Mouse (Mus musculus) CH12F3 (cell line): Measurements from ENCODE around the gene Cpne4.

Experiments used
- in situ Hi-C: fragments of 300-500 bp; cut with MboI; formaldehyde crosslinking; loops from 2 replicates; pipeline ENCODE4 v1.14.3; 2020; ENCODE audit warnings: low sequenced_read_pairs

Cpne4 gene

DNA sequence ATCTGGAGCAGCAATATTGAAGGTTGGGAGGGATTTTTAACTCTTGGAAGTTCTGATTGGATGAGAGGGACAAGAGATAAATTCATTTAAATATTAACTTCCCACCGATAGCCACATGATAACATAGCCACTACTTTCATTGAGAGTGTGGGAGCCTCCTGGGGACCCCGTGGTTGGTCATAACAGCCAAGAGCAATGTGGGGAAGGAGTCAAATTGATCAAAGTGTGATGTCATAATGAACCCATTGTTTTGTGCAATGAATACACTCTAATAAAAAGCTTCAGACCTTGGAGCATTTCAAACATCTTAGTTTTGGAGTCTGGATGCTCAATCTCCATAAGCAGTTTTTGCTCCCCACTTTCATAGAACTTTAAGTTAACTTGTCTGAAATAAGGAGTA, at the start of gene Cpne4:
Gene Cpne4, plus strand, starts transcription at position 301 of the 400 bp plus-strand sequence.
- in situ Hi-C loops: no loop called here

DNA sequence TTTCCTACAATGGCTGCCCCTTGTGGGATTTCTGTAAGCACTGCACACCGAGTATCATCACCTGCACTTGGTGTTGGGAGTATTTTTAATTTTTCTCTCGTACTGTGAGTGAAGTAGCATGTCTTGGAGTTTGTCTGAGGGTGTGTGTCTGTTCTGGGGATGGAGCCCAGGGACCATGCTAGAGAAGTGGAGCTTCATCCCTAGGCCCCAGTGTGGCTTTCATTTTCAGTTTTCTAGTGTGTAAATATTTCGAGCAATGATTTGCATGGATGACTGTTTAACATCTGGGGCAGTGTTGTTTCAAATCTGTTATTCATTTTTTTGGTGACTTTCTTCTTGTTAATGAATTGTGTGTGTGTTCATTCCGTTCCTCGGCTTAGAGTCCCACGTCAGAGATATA, 31.9 kb upstream of the Cpne4 start:
- in situ Hi-C loops: no loop called here

DNA sequence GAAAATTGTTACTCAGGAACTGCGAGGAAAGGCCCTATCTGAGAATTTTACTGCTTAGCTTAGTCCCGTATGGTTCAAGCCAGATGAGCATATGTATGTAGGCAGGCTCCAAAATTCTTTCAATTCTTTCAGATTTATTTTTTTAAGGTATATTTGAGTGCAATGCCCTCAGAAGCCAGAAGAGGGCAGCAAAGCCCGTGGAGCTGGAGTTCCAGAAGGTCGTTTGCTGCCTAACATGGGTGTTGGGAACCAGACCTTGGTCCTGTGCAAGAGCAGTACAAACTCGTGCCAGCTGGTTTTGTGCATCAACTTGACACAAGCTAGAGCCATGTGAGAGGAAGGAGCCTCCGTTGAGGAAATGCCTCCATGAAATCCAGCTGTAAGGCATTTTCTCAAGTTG, 11.6 kb upstream of the Cpne4 start:
- in situ Hi-C loops: no loop called here

DNA sequence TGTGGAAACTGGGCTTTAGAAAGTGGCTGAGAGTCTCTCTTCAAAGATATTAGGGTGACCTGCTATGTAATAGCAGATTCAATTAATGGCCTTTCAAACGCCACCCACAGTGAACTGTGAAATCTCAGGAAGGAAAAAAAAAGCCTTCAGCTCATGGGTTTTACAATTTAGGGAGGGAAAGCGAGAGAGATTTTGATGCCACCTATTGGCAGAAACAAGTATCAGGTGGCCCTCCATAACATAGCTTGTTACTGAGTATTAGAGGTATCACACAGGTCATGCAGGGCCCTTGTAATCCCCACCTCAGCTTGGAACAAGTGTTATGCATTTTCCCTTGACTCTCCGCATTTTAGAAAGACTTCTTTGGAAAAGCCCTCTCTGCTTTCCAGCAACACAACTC, 18.7 kb downstream of the Cpne4 start:
- in situ Hi-C loops: no loop called here

DNA sequence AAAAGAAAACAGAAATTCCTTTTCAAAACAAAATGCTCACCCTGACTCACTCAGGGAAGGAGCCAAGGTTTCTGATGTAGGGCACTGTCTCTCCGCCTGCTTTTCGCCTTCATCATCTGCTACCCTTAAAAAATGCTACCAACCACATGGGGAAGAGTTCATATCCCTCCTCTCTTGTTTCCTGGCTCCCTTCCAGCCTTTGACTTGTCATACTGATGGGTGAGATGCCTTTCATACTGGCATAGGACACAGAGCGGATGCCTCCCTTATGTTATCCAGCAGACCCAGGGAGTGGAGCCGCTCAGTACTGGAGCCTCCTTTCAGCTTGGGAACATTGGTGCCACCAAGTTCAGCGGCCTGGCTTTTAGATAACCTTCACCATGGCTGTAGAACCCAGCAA, 19.4 kb downstream of the Cpne4 start:
- in situ Hi-C loops: no loop called here

DNA sequence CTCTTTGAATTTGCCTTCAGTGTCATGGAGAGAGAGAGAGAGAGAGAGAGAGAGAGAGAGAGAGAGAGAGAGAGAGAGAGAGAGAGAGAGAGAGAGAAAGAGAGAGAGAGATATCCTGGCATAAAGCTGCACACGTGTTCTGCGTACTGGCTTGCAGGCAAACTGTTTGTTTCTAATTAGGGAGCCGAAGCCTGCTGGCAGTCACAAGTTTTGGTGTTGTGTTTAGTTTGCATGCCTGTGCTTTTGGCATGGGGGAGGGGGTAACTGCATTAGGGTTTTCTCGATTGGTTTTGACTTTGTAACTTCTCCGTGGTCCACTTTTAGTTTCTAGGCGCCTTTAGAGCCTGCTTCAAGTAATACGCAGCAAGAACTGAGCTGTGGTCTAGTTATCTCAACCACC, 20.0 kb downstream of the Cpne4 start:
- in situ Hi-C loops: no loop called here

DNA sequence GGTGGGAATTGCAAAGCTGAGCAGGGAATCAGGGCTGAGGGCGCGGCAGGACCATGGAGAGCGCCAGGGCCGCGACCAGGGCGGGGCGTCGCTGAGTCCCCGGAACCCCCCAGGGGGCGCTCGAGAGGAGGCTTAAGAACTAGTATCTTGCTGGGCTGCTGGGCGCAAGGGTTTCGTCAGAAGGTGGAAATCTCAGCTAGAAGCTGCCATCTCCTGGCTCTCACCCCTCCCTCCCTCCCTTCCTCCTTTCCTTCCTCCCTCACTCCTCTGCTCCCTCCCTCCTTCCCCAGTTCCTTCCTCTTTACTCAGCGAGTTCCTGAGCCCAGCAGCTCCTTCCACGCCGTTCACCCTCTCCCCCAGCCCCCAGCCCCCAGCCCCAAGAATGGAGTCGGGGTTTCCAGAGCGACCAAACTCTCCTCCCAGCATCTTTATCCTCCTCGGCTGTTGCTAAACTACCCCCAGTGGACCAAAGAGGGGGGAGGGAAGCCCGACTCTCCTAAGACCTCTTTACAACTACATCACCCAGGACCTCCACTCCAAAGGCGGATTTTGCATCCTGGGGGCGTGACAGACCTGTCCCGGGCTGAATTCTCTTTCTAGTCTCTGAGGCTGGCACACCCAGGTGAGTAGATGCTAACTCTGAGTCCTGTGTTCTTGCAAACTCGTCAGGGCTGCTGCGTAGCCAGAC, 22.5 kb downstream of the Cpne4 start:
- in situ Hi-C loops: no loop called here

DNA sequence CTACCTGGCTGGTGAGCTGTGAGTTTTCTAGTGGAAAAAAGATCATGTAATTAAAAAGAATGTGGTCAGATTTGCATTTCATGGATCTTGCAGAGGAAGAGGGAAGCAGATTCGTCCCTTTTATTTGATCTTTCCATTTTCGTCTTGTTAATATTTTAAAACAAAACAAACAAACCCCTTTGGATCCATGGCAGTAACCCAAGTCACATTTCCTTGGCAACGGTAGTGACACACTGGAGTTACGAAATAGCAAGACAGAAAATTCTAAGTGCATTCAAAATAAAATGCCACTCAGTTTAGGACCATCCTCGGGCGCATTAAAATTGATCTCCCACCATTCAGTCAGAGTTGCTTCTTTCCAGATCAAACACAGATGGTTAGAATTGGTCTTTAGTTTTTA, 25.8 kb downstream of the Cpne4 start:
- in situ Hi-C loops: no loop called here

DNA sequence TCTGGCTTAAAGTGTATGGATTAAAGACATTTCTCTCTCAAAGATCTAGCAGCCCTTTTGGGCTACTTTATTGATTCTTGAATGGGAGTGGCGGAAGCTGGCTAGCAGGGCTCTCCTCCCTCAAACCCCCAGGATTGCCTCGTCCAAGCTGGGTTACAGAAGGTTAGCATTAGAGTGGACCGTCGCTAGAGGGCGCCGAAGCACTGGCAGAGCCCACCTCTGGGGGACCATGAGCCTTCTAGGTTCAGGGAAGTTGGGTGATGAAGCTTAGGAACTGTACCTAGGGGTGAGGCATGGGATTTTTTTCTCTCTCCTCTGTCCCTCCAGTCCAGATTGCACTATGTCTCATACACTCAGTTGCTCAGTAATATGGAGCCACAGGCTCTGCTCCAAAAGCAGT, 27.4 kb downstream of the Cpne4 start:
- in situ Hi-C loops: no loop called here

DNA sequence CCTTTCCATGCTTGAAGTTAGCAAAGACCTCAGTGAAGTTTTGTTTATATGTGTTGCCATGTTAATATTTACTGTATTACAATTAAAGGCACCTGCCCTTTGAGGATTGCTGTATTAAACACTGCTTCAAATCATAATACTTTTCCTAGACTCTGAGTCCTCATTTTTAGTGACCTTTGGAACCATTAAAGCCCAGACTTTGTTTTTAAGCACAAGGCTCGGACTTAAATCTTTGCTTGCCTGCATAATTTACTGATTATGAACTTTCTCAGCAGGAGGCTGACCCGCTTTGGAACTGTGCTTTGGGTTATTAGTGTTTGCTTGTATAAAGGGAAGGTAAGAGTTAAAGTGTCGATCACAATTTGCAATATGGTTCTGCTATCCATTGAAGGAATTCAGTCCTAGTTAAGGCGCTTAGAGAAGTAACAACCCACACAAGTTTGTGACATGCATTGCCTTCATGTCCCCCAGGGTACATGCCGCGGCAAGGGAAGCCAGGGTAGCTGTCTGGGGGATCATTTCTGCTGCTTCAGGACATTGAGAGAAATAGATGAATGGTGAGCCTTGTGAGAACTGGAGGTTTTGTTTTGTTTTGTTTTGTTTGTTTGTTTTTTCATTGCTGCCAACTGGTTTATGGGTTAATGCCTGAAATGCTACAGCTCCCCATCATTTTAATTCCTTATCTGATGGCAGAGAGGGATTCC, 35.0 kb downstream of the Cpne4 start:
- in situ Hi-C loops: loop anchor here (25.0 kb wide), 1 partner anchor 805 kb away; the partner anchor contains the start of genes Aste1 and Nek11

DNA sequence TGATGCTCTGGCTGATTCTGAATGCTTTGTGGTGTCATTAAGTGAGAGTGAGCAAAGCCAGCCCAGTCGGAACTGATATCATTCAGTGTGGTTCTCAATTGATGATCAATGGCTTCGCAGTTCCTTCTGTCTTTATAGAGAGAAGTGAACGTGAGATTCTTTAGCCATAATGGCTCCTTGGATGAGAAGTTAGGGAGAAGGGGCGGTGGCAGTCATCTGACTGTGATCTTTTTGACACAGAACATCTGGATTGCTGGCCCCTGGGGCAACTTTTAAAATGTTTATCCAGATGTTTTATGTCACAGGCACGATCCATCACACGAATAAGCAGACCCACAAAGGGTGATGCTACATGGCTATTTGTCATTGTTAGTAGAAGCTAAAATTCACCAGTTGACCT, 35.6 kb downstream of the Cpne4 start:
- in situ Hi-C loops: loop anchor here (25.0 kb wide), 1 partner anchor 805 kb away; the partner anchor contains the start of genes Aste1 and Nek11

DNA sequence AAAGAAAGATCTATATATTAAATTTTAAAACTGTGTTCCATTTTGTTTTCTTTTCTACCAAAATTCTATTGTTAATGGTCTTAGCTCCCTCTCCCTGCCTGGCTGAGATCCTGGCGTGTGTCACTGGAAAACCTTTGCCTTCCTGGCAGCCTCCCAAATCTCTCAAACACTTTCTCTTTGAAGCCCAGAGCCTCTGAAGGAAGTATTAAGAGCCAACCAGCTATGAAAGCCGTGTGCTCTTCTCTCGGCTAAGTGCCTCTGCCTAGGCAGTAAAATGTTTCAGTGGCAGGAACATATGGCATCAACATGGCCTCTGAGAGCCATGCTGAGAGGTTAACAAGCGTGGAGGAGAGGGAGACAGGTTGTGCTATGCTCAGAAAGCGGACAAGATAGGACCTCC, 47.5 kb downstream of the Cpne4 start:
- in situ Hi-C loops: loop anchor here (25.0 kb wide), 1 partner anchor 793 kb away; the partner anchor contains the start of genes Aste1 and Nek11

DNA sequence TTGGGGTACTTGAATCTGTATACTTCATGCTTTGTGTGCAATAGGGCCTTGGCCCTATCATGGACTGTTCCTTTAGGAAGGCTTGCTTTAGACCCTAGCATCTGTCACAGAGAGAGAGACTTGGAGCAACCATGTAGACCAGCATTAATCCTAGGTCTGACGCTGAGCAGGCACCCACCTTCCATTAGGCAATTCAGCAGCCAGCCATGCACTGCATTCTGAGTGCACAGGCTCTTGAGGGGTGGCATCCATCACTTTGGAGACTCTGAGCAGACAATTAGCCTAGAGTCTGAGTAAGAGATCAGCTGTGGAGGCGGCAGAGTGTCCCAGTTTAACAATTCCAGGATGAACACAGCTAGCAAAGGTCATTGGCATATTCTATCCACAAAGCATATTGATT, 47.9 kb downstream of the Cpne4 start:
- in situ Hi-C loops: loop anchor here (25.0 kb wide), 1 partner anchor 792 kb away; the partner anchor contains the start of genes Aste1 and Nek11

DNA sequence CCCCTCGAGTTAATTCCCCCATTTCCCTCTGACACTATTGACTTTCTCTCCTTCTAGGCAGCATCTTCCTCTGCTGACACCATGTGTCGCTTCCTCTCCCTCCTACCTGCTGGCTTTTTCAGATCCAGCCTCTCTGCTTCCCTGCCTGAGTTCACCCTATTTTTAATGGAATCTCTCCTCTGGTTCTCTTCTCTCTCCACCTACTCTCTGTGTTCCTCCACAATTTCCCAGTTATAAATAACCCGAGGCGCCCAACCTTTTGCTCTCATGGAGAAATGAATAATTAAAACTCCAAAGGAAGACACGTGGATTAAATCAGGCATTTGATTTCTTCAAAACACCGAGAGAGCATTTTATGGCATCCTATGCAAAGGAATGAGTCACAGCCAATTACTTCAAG, 65.4 kb downstream of the Cpne4 start:
- in situ Hi-C loops: no loop called here

DNA sequence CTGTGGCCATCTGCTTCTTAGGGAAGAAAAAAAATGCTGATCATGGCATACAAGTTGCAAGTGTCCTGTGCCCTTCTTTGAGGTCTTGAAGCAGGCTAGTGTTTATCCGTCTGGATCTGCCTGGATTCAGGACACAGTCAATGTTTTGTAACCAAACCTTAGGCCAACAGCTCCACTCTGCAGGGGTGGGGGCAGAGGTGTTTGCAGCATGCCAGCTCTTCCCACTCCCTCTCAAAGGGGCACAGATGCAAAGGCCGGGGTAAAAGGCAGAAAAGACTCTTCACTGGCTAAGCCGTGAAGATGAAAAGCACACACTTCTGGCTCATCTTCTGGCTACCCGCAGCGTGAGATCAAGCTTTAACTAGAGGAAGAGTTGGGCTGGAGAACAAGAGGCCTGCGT, 69.6 kb downstream of the Cpne4 start:
- in situ Hi-C loops: no loop called here

DNA sequence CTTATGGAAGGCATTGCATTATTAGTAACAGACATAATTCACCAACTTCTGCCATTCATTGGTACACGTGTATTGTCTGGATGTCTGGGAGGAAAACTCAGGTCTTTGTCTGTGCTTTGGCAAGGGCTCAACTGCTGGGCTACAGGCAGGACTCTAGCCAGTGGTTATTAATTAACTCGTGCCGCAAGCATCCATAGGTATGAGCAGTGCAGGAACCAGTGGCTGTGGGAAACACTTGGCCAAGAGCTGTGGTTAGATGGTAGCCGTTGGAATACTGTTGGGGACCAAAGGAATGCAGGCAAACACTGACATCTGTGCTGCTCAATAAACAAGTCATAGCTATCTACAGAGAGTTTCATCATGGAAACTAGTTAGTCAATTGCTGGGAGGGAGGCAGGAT, 76.5 kb downstream of the Cpne4 start:
- in situ Hi-C loops: no loop called here

DNA sequence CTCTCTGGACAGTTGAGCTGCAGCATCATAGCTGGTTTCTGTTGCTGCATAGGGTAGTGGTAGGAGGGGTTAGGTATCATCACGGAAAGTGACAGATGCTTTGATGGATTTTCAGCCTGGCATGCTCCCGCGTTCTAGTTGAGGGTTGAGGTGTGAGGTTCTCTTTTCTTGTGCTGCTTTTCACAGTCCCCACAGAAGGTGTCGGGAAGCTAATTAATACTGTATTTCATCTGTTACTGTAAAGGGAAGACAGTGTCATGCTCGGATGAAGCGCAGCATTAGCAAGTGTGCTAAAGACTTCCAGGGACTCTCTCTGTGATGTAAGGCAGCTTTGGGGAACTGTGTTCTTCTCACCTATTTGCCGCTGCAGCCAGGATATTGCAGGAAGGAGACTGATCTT, 80.7 kb downstream of the Cpne4 start:
- in situ Hi-C loops: no loop called here

DNA sequence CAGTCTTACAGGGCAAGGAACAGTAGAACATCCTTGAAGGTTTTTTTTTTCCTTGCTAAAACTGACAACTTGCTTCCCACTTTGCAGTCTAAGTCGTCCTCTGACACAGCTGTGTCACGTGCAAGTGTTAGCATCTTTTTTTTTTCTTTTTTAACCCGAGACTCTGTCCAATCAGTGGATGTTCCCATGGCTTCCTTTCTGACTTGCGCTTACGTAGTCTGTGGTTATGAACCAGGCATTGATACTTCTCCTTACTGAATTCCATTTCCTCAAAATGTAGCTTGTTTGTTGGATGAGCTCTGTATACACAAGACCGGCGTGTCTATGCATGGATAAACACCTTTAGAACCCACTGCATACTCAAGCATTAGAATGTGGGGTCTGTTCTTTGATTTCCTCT, 82.2 kb downstream of the Cpne4 start:
- in situ Hi-C loops: no loop called here

DNA sequence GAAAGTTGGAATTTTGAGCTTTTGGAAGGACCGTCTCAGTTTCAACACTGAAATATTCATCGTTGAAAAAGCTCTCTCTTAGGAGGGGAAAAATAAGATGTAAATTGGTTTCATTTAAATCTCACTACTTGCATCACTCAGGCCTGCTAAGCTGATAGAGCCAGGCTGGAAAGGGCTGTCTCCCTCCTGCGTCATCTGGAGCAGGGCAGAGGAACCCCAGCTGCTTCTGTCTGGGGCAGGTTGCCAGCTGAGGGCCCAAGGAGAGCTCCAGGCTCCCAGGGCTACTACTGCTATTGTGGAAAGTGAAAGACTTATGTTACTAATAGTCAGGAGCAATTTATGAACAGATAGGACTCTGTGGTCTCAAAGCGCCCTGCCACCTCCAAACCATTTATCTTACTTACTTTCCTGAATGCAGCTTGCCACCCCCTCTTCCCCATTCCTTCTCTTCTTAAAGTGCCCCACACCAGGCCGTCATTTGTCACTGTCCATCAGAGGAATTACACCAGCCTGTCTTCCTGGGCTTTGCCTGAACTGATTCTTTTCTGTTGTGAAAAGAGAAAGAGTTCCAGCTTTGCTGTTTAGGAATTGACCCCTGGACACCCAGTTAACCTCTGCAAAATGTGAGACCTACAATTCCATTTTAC, 99.4 kb downstream of the Cpne4 start:
- in situ Hi-C loops: no loop called here

DNA sequence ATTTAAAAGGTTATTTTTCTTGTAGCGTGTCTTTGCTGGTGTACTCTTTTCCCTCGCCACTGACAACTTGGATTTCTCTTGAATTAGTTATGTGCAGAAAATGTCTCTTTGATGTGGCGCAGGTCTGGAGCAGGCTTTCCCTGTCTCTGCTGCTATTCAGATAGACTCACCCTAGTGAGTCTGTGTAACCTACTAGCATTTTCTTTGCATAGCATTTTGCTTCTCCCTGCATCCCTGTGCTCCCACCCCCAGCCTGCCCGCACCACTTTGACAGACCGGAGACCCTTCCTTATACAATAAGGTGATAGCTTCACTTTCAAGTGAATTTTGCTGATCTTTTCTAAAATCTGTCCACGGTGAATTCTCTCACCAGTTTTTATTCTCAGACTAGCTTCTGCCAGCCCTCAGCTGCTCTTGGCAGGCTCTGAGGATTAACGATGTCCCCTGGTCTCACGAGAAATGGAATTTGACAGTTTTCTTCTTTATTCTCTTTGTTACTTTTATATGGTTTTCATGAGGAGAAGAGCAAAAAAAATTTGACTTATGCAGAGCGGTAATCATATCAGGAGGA, 105.7 kb downstream of the Cpne4 start:
- in situ Hi-C loops: no loop called here

DNA sequence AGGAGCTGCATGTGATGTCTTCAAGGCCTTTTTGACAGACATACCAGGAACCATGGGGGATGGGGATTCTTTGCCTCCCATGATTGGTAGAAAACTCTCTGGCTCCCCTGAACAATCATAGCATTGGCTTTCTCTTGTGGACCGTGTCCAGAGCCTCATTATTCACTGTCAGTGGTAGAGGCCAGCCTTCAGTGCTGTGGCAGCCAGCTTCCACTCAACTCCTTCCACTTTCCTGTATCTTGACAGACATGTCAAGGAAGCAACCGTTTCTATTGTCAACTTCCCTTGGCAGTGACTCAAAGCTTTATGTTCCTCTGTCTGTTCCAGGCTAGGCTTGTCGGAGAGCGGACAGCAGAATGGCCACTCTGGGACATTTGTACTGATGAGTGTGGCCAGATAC, 112.7 kb downstream of the Cpne4 start:
- in situ Hi-C loops: no loop called here

DNA sequence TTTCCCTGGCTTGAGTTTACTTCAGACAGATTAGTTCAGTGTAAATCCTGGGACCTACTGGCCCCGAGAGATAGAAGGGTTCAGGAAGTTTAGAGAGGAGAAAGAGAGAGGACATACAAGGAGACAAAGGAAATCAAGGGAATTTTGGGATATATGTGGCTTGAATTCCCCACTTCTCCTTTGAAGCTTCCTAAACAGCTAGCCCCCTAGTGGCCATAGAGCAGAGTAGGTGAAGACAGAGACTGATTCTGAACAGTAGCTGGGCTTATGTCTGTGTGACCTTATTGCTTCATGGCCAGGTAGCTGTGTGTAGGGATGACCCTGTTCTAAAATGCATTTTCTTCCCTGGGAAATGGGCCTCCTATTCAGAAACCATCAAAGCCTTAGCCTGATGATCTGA, 129.6 kb downstream of the Cpne4 start:
- in situ Hi-C loops: no loop called here
